Mouse (Mus musculus) MEL (cell line): ENCODE data around the gene Gdap1l1. TPM values are rescaled to one million over a fixed set of nuclear protein-coding genes. Genes with fewer than 3 reads are reported as not detected.

Source experiments
- DNase-seq: peaks from one replicate; pipeline ENCODE4 v3.0.0; 2011; ENCODE audit warnings: low read depth, low spot score
- H3K27ac ChIP-seq: 2 replicates; pipeline ENCODE4 v1.5.1; 2012; ENCODE audit warnings: low read depth, mild to moderate bottlenecking, control low read depth, low read length, moderate library complexity; ENCODE audit not compliant: control insufficient read depth
- H3K27me3 ChIP-seq, 2 experiments: fragments of 150-350 bp in 1 of 2; sonication (generic) in 1 of 2; 2 replicates each; pipeline ENCODE4 v1.6.1; 2012; ENCODE audit warnings: low read length in 2 of 2, mild to moderate bottlenecking in 2 of 2, improper control_type of control experiment in 1 of 2, moderate library complexity in 1 of 2; ENCODE audit not compliant: insufficient read depth in 2 of 2, control insufficient read depth in 1 of 2
- H3K36me3 ChIP-seq, 2 experiments: 2 replicates each; pipeline ENCODE4 v1.6.1; 2012 to 2014; ENCODE audit warnings: low read length in 2 of 2, improper control_type of control experiment in 1 of 2, inconsistent platforms in 1 of 2, mild to moderate bottlenecking in 1 of 2; ENCODE audit not compliant: insufficient read depth in 2 of 2, control insufficient read depth in 1 of 2
- H3K4me1 ChIP-seq, 2 experiments: fragments of 150-350 bp in 1 of 2; sonication (generic) in 1 of 2; 2 replicates each; pipeline ENCODE4 v1.6.1; 2012; ENCODE audit warnings: low read length in 2 of 2, improper control_type of control experiment in 1 of 2, mild to moderate bottlenecking in 1 of 2; ENCODE audit not compliant: insufficient read depth in 2 of 2, control insufficient read depth in 1 of 2
- H3K4me3 ChIP-seq, 2 experiments: fragments of 150-350 bp in 1 of 2; sonication (generic) in 1 of 2; 2 replicates each; pipeline ENCODE4 v1.5.1; 2012; ENCODE audit warnings: low read depth in 2 of 2, low read length in 2 of 2, mild to moderate bottlenecking in 2 of 2, moderate library complexity in 2 of 2, control low read depth in 1 of 2, improper control_type of control experiment in 1 of 2; ENCODE audit not compliant: control insufficient read depth in 1 of 2, insufficient read depth in 1 of 2
- H3K79me2 ChIP-seq: 2 replicates; pipeline ENCODE4 v1.6.1; 2012; ENCODE audit warnings: mild to moderate bottlenecking, low read length, moderate library complexity; ENCODE audit not compliant: control insufficient read depth, poor library complexity, insufficient read depth
- H3K9ac ChIP-seq: 2 replicates; pipeline ENCODE4 v1.6.1; 2012; ENCODE audit warnings: low read depth, mild to moderate bottlenecking, control low read depth, low read length, moderate library complexity; ENCODE audit not compliant: control insufficient read depth, poor library complexity, severe bottlenecking
- H3K9me3 ChIP-seq: fragments of 150-350 bp; sonication (generic); replicated peaks from 2 replicates; pipeline ENCODE4 v1.6.1; 2012; ENCODE audit warnings: mild to moderate bottlenecking, low read length, improper control_type of control experiment, moderate library complexity; ENCODE audit not compliant: insufficient read depth
- BHLHE40 ChIP-seq: IDR thresholded peaks from 2 replicates; pipeline ENCODE4 v1.6.1; 2012; ENCODE audit warnings: low read depth, mild to moderate bottlenecking, inconsistent platforms, low read length, improper control_type of control experiment, borderline replicate concordance
- CHD2 ChIP-seq: IDR thresholded peaks from 2 replicates; pipeline ENCODE4 v1.6.1; 2011; ENCODE audit warnings: low read length, improper control_type of control experiment
- E2F4 ChIP-seq: IDR thresholded peaks from 2 replicates; pipeline ENCODE4 v1.6.1; 2011; ENCODE audit warnings: low read depth, low read length, improper control_type of control experiment, borderline replicate concordance
- GATA1 ChIP-seq: IDR thresholded peaks from 2 replicates; pipeline ENCODE4 v1.6.1; 2011; ENCODE audit warnings: low read depth, low read length, improper control_type of control experiment
- HCFC1 ChIP-seq: IDR thresholded peaks from 2 replicates; pipeline ENCODE4 v1.6.1; 2012; ENCODE audit warnings: low read depth, mild to moderate bottlenecking, inconsistent platforms, low read length, improper control_type of control experiment, moderate library complexity
- KAT2A ChIP-seq: conservative IDR thresholded peaks from 2 replicates; pipeline ENCODE4 v1.6.1; 2012; ENCODE audit warnings: low read depth, low read length, improper control_type of control experiment, inconsistent platforms
- MAFK ChIP-seq: IDR thresholded peaks from 2 replicates; pipeline ENCODE4 v1.6.1; 2011; ENCODE audit warnings: low read depth, mild to moderate bottlenecking, low read length, improper control_type of control experiment, borderline replicate concordance
- MAX ChIP-seq: IDR thresholded peaks from 2 replicates; pipeline ENCODE4 v1.6.1; 2011; ENCODE audit warnings: low read length, improper control_type of control experiment
- MEF2A ChIP-seq: IDR thresholded peaks from 2 replicates; pipeline ENCODE4 v1.6.1; 2014; ENCODE audit warnings: low read depth, mild to moderate bottlenecking, inconsistent platforms, low read length, improper control_type of control experiment; ENCODE audit not compliant: poor library complexity, insufficient replicate concordance, severe bottlenecking; ENCODE audit errors: extremely low read depth
- MXI1 ChIP-seq: IDR thresholded peaks from 2 replicates; pipeline ENCODE4 v1.6.1; 2011; ENCODE audit warnings: mild to moderate bottlenecking, low read depth, low read length, improper control_type of control experiment
- MYC ChIP-seq: IDR thresholded peaks from 2 replicates; pipeline ENCODE4 v1.6.1; 2011; ENCODE audit warnings: low read depth, mild to moderate bottlenecking, low read length, improper control_type of control experiment, moderate library complexity
- NRF1 ChIP-seq: IDR thresholded peaks from 2 replicates; pipeline ENCODE4 v1.6.1; 2014; ENCODE audit warnings: low read depth, mild to moderate bottlenecking, inconsistent platforms, low read length, improper control_type of control experiment, moderate library complexity; ENCODE audit not compliant: poor library complexity, insufficient read depth, severe bottlenecking
- POLR2A ChIP-seq, 2 experiments: IDR thresholded peaks; 2 replicates each; pipeline ENCODE4 v1.6.1; 2011 to 2012; ENCODE audit warnings: low read length in 2 of 2, mild to moderate bottlenecking in 2 of 2, control low read depth in 1 of 2, improper control_type of control experiment in 1 of 2, low read depth in 1 of 2, moderate library complexity in 1 of 2; ENCODE audit not compliant: control insufficient read depth in 1 of 2, insufficient read depth in 1 of 2, poor library complexity in 1 of 2
- POLR2AphosphoS2 ChIP-seq: IDR thresholded peaks from 2 replicates; pipeline ENCODE4 v1.6.1; 2011; ENCODE audit warnings: low read length, improper control_type of control experiment
- POLR2AphosphoS5 ChIP-seq: IDR thresholded peaks from 2 replicates; pipeline ENCODE4 v1.6.1; 2012; ENCODE audit warnings: low read depth, borderline replicate concordance, mild to moderate bottlenecking, inconsistent platforms, low read length, moderate library complexity, mixed read lengths
- RAD21 ChIP-seq: IDR thresholded peaks from 2 replicates; pipeline ENCODE4 v1.6.1; 2011; ENCODE audit warnings: mild to moderate bottlenecking, low read depth, low read length, improper control_type of control experiment
- RCOR1 ChIP-seq: IDR thresholded peaks from 2 replicates; pipeline ENCODE4 v1.6.1; 2012; ENCODE audit warnings: low read depth, mild to moderate bottlenecking, inconsistent platforms, low read length, improper control_type of control experiment
- SIN3A ChIP-seq: IDR thresholded peaks from 2 replicates; pipeline ENCODE4 v1.6.1; 2012; ENCODE audit warnings: low read length, improper control_type of control experiment, inconsistent platforms
- SMC3 ChIP-seq: IDR thresholded peaks from 2 replicates; pipeline ENCODE4 v1.6.1; 2011; ENCODE audit warnings: low read depth, low read length, improper control_type of control experiment
- TAL1 ChIP-seq: IDR thresholded peaks from 2 replicates; pipeline ENCODE4 v1.6.1; 2012; ENCODE audit warnings: mild to moderate bottlenecking, inconsistent platforms, low read length, moderate library complexity, mixed read lengths
- UBTF ChIP-seq: IDR thresholded peaks from 2 replicates; pipeline ENCODE4 v1.6.1; 2012; ENCODE audit warnings: low read depth, mild to moderate bottlenecking, inconsistent platforms, low read length, improper control_type of control experiment, moderate library complexity, borderline replicate concordance; ENCODE audit not compliant: insufficient read depth
- USF1 ChIP-seq: IDR thresholded peaks from 2 replicates; pipeline ENCODE4 v1.6.1; 2014; ENCODE audit warnings: low read depth, mild to moderate bottlenecking, inconsistent platforms, low read length, improper control_type of control experiment, moderate library complexity
- ZMIZ1 ChIP-seq: IDR thresholded peaks from 2 replicates; pipeline ENCODE4 v1.6.1; 2012; ENCODE audit warnings: low read depth, mild to moderate bottlenecking, inconsistent platforms, low read length, improper control_type of control experiment, moderate library complexity
- polyA plus RNA-seq, 2 experiments: library from polyadenylated mRNA; stranded (reverse) in 1 of 2; unstranded in 1 of 2; fragments of >175 nt in 1 of 2; fragments of >200 nt in 1 of 2; gene quantifications; 2 replicates each; pipeline versions ENCODE4 v1.2.1 to v1.2.4; 2012; ENCODE audit warnings: low replicate concordance in 2 of 2, low read depth in 1 of 2; ENCODE audit not compliant: insufficient read length in 2 of 2, insufficient read depth in 1 of 2, missing spikeins in 1 of 2
- total RNA-seq: library from RNA; depleted of rRNA; stranded (reverse); fragments of 300-350 nt; gene quantifications from 2 replicates; pipeline ENCODE4 v1.2.3, GENCODE M21; 2012

Gene Gdap1l1
- total and polyA plus RNA-seq, 3 experiments, result not detected

GRCm38 (mm10) chr2:163417026-163417425 lies 21.2 kb upstream of the Gdap1l1 start:
- TF ChIP-seq NRF1, result no peak
- TF ChIP-seq CHD2, result no peak
- TF ChIP-seq POLR2AphosphoS5, result no peak
- no peak for TF ChIP-seq GATA1
- TF ChIP-seq RCOR1, result no peak
- no peak for TF ChIP-seq SMC3
- TF ChIP-seq MYC, result no peak
- no peak for TF ChIP-seq SIN3A
- TF ChIP-seq ZMIZ1, result no peak
- TF ChIP-seq MXI1, result no peak
- no peak for TF ChIP-seq POLR2A (IDR thresholded peaks at IDR 0.05; ENCODE audit: control insufficient read depth in 1 of 2, insufficient read depth in 1 of 2, low read depth in 1 of 2, low read length in 2 of 2, poor library complexity in 1 of 2)
- no peak for TF ChIP-seq UBTF
- TF ChIP-seq MAFK, result no peak
- Histone ChIP-seq H3K27me3 (no peaks in the 10 kb centered on the region), H3K4me3 (no peak overlapping the region), H3K9ac (no peak overlapping the region), H3K4me1 (peaks cover 3 to 10% of the 10 kb centered on the region in 2 experiments; a peak in 3 of 4 replicates), H3K27ac (no peak overlapping the region), H3K36me3 (peaks cover 16 to 29% of the 10 kb centered on the region in 2 experiments), H3K9me3 (no peaks in the 10 kb centered on the region), H3K79me2 (peaks cover 45% of the 10 kb centered on the region)
- DNase-seq, result no peak

GRCm38 (mm10) chr2:163417830-163418229 lies 20.4 kb upstream of the Gdap1l1 start:
- no peaks in the 10 kb centered on the region for H3K9me3 ChIP-seq
- H3K36me3 ChIP-seq, result peaks cover 16 to 31% of the 10 kb centered on the region in 2 experiments
- H3K27me3 ChIP-seq, result no peaks in the 10 kb centered on the region
- H3K27ac ChIP-seq, result no peak overlapping the region
- no peak for DNase-seq
- peaks cover 45% of the 10 kb centered on the region for H3K79me2 ChIP-seq
- H3K4me1 ChIP-seq, result peaks cover 6 to 11% of the 10 kb centered on the region in 2 experiments
- no peak for TF ChIP-seq TAL1
- TF ChIP-seq RAD21, result no peak
- peak overlapping the region; percentile 91 for H3K9ac ChIP-seq
- H3K4me3 ChIP-seq, result peak overlapping the region; percentile 77 to 95

GRCm38 (mm10) chr2:163418841-163419345 lies 19.4 kb upstream of the Gdap1l1 start:
- no peaks in the 10 kb centered on the region for H3K9me3 ChIP-seq
- H3K36me3 ChIP-seq, result peaks cover 9 to 31% of the 10 kb centered on the region in 2 experiments
- peaks cover 6 to 13% of the 10 kb centered on the region in 2 experiments for H3K4me1 ChIP-seq
- H3K27ac ChIP-seq, result peak overlapping the region; percentile 77
- H3K9ac ChIP-seq, result peak overlapping the region; percentile 91
- peaks cover 45% of the 10 kb centered on the region for H3K79me2 ChIP-seq
- no peaks in the 10 kb centered on the region for H3K27me3 ChIP-seq
- peak overlapping the region; percentile 77 to 95 for H3K4me3 ChIP-seq
- TF ChIP-seq BHLHE40, result no peak
- TF ChIP-seq SMC3, result no peak
- no peak for TF ChIP-seq RCOR1
- TF ChIP-seq MAX, result no peak
- no peak for TF ChIP-seq KAT2A
- no peak for TF ChIP-seq POLR2AphosphoS2
- peak; percentile 90; the same call in 1 of the 2 replicates for TF ChIP-seq E2F4
- no peak for TF ChIP-seq USF1
- no peak for TF ChIP-seq MYC
- no peak for TF ChIP-seq HCFC1
- no peak for TF ChIP-seq MEF2A
- peak; percentile 89; the same call in 1 of the 2 replicates for TF ChIP-seq UBTF
- TF ChIP-seq, all 39 proteins: peak for 2
- peak; percentile 82 for DNase-seq
